Mouse (Mus musculus) E14TG2a.4 (cell line): ENCODE measurements around the gene Kmt2b.

ENCODE experiments used
- CTCF ChIP-seq: conservative IDR thresholded peaks from 2 replicates; pipeline ENCODE4 v1.5.1; 2014; ENCODE audit warnings: low read length
- NANOG ChIP-seq: IDR thresholded peaks from 2 replicates; pipeline ENCODE4 v1.6.1; 2014; ENCODE audit warnings: borderline replicate concordance, low read length, mixed read lengths
- POU5F1 ChIP-seq: IDR thresholded peaks from 2 replicates; pipeline ENCODE4 v1.6.1; 2014; ENCODE audit warnings: low read length, borderline replicate concordance

DNA sequence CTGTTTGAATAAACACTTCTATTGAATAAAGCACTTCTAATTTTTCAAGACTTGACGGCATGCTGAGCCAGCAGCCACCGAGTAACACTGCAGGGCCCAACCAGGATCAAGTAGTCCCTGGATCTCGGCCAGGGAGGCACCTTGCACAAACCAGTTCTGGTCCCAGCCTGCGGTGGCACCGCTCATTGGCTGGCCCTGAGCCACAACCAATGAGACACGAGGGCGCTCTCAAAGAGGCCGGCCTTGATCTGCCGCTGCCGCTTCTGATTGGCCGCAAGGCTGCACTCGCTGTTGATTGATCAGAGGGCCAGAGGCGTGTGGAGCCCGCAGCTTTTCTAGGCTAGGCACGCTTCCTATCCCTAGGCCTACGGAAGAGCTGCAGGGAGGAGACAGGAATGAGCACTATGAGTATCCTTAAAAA is 11.4 kb upstream of the Kmt2b start:
- TF ChIP-seq CTCF: no peak
- TF ChIP-seq NANOG: no peak
- no peak for TF ChIP-seq POU5F1
